Mouse (Mus musculus) hindbrain, embryonic 14.5 days (tissue): ENCODE results near the gene Cobl. TPM values are rescaled to one million over a fixed set of nuclear protein-coding genes. Genes with fewer than 3 reads are reported as not detected.
A peak's percentile ranks its signal among the peaks of the same experiment; 100 is the strongest.

Experiments
- ATAC-seq: fragments of 200-750 bp; cut with Nextera tagmentation; 2 replicates; pipeline ENCODE4 v1.8.0; 2017; ENCODE audit warnings: moderate number of reproducible peaks, mild to moderate bottlenecking, moderate TSS enrichment, moderate library complexity; ENCODE audit not compliant: low FRiP score
- DNase-seq: peaks from one replicate; pipeline ENCODE4 v3.0.0-alpha.2; 2015; ENCODE audit warnings: low spot score
- H3K27ac ChIP-seq: fragments of 300-500 bp; sonication (generic); 2 replicates; pipeline ENCODE4 v1.5.1; 2014; ENCODE audit warnings: mild to moderate bottlenecking, moderate library complexity
- H3K27me3 ChIP-seq: fragments of 300-500 bp; sonication (generic); 2 replicates; pipeline ENCODE4 v1.6.1; 2014; ENCODE audit warnings: mild to moderate bottlenecking, low read length, mixed read lengths; ENCODE audit not compliant: control insufficient read depth, insufficient read depth
- H3K36me3 ChIP-seq: fragments of 300-500 bp; sonication (generic); replicated peaks from 2 replicates; pipeline ENCODE4 v1.6.1; 2014; ENCODE audit not compliant: control insufficient read depth, insufficient read depth
- H3K4me1 ChIP-seq: fragments of 300-500 bp; sonication (generic); replicated peaks from 2 replicates; pipeline ENCODE4 v1.6.1; 2014; ENCODE audit warnings: antibody characterized with exemption, low read length, mixed read lengths; ENCODE audit not compliant: control insufficient read depth, insufficient read depth
- H3K4me2 ChIP-seq: fragments of 300-500 bp; sonication (generic); replicated peaks from 2 replicates; pipeline ENCODE4 v1.6.1; 2014; ENCODE audit warnings: mild to moderate bottlenecking, moderate library complexity
- H3K4me3 ChIP-seq: fragments of 300-500 bp; sonication (generic); replicated peaks from 2 replicates; pipeline ENCODE4 v1.5.1; 2014; ENCODE audit warnings: mild to moderate bottlenecking, low read length
- H3K9ac ChIP-seq: fragments of 300-500 bp; sonication (generic); 2 replicates; pipeline ENCODE4 v1.6.1; 2014
- H3K9me3 ChIP-seq: fragments of 300-500 bp; sonication (generic); 2 replicates; pipeline ENCODE4 v1.6.1; 2016; ENCODE audit warnings: low read length; ENCODE audit not compliant: control insufficient read depth
- WGBS: fragments of 180-500 bp; shearing (Covaris S2); extraction: QIAGEN DNeasy Blood & Tissue Kit; methylation state at CpG from one replicate; pipeline ENCODE4 v1.1.7; 2014; 5-methylcytosine and 5-hydroxymethylcytosine counted together
- polyA plus RNA-seq: library from polyadenylated mRNA; unstranded; fragments of >200 nt; fragmentation: Nextera tagmentation; extraction: Ambion mirVana; gene quantifications from 2 replicates; pipeline ENCODE4 v1.2.1, GENCODE M21; 2014

Cobl gene
- polyA plus RNA-seq, 1 experiment from 2014 or later = 15.3 TPM

DNA sequence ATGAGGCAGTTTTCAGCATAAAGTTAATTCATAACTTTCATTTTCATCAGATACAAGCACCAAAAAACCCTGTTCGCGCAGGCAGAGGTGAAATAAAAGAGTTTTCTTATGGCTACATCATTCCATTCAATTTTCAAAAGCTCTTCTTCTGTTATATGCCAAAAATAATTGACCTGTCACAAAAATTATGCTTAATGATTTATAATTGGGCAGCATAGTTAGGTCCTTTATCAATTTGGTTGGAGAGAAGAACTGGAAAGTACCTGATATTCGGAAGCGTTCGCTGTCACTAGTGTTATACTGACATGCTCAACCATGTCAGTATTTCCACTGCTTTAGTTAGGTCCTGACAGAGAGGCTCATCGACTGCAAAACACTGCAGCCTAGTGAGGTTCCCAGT, 191.0 kb downstream of the Cobl start:
- no peak overlapping the region for H3K27ac ChIP-seq
- DNase-seq = no peak
- no peaks in the 10 kb centered on the region for H3K36me3 ChIP-seq
- 93% methylated on average over 6 of the region's 6 CpGs for WGBS
- H3K27me3 ChIP-seq = no peaks in the 10 kb centered on the region
- no peak for ATAC-seq
- no peak overlapping the region for H3K9ac ChIP-seq
- no peak overlapping the region for H3K4me2 ChIP-seq
- no peaks in the 10 kb centered on the region for H3K9me3 ChIP-seq
- H3K4me1 ChIP-seq = no peaks in the 10 kb centered on the region
- H3K4me3 ChIP-seq = no peak overlapping the region

DNA sequence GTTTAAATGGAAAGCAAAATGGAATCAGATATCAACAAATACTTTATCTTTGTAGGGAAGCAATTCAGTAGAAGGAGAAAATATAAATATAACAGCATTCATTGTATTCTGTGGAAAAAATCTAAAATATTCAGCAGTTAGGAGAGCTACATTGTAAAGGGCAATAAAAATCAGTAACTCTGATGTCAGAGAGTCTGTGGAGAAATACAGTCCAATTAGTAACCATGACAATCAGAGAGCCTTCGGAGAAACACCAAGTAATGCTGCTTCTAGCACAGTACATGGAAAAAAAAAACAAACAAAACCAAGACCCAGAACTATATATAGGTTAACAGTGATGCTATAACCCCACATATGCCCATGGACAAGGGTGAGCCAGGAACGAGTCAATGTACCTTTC, 206.3 kb downstream of the Cobl start:
- Histone ChIP-seq H3K9ac (no peak overlapping the region), H3K4me1 (no peaks in the 10 kb centered on the region; the same call in 1 of the 2 replicates), H3K4me3 (no peak overlapping the region), H3K27ac (peak overlapping the region; percentile 6; the same call in 1 of the 2 replicates), H3K27me3 (no peaks in the 10 kb centered on the region), H3K36me3 (no peaks in the 10 kb centered on the region), H3K9me3 (no peaks in the 10 kb centered on the region), H3K4me2 (no peak overlapping the region)
- 53% methylated on average over 2 of the region's 2 CpGs for WGBS
- DNase-seq (peak; percentile 42), ATAC-seq (no peak)

GRCm38 (mm10) chr11:12257324-12258118, 207.2 kb downstream of the Cobl start:
- no peak overlapping the region for H3K4me2 ChIP-seq
- no peak for ATAC-seq
- H3K9me3 ChIP-seq = no peaks in the 10 kb centered on the region
- no peaks in the 10 kb centered on the region for H3K27me3 ChIP-seq
- H3K36me3 ChIP-seq = no peaks in the 10 kb centered on the region
- H3K4me1 ChIP-seq = no peaks in the 10 kb centered on the region; the same call in 1 of the 2 replicates
- H3K4me3 ChIP-seq = no peak overlapping the region
- no peak overlapping the region for H3K27ac ChIP-seq
- no peak overlapping the region for H3K9ac ChIP-seq
- 64% methylated on average over 5 of the region's 5 CpGs for WGBS
- DNase-seq = no peak

GRCm38 (mm10) chr11:12245327-12245915, 219.3 kb downstream of the Cobl start:
- no peak overlapping the region for H3K9ac ChIP-seq
- DNase-seq (no peak), ATAC-seq (no peak)
- H3K36me3 ChIP-seq = no peaks in the 10 kb centered on the region
- H3K4me2 ChIP-seq = no peak overlapping the region
- WGBS = 83% methylated on average over 4 of the region's 4 CpGs
- H3K4me1 ChIP-seq = no peaks in the 10 kb centered on the region
- no peaks in the 10 kb centered on the region for H3K27me3 ChIP-seq
- no peaks in the 10 kb centered on the region for H3K9me3 ChIP-seq
- H3K4me3 ChIP-seq = no peak overlapping the region
- no peak overlapping the region for H3K27ac ChIP-seq

DNA sequence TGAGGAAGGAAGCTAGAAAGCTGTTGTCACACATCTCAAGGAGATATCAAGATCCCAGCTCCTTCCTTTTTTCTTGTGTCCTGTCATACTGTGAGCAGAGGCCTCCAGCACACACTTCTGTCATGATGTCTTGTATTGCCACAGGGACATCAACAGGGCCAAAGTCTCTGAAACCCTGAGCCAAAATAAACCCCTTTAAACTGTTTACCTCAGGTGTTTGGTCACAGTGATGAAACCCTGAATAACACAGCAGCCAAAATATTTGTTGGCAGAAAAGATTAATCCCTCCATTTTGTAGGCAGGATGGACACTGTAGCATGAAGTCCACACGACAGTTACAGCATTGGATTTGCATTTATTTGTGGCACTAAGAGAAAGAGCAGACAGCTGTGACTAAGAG, 228.4 kb downstream of the Cobl start:
- DNase-seq = no peak
- ATAC-seq = no peak
- WGBS = 71% methylated on average over 1 of the region's 1 CpGs
- Histone ChIP-seq H3K9ac (no peak overlapping the region), H3K4me1 (no peaks in the 10 kb centered on the region), H3K9me3 (no peaks in the 10 kb centered on the region), H3K36me3 (peaks cover 8% of the 10 kb centered on the region), H3K4me2 (no peak overlapping the region), H3K27me3 (no peaks in the 10 kb centered on the region), H3K27ac (no peak overlapping the region), H3K4me3 (no peak overlapping the region)

DNA sequence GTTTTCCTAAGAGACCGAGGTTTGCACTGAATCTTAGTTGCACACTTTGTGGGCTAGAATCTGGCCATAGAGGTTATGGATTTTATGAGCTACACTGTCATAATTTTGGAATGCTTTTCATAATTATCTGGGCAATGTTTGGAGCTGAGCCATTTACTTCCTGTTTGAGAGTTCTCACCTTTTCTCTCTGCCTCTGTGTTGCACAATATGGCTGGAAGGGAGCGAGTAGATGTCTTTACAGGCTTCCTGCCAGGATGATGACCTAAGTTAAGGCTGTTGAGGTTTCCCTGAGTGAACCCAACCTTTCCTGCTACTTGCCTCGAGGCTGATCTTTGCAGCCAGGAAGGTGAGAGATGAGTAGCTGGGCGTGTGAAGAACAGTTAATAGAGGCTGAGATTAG, 229.9 kb downstream of the Cobl start:
- Histone ChIP-seq H3K4me3 (no peak overlapping the region), H3K4me1 (no peaks in the 10 kb centered on the region), H3K36me3 (peaks cover 8% of the 10 kb centered on the region), H3K9me3 (no peaks in the 10 kb centered on the region), H3K9ac (no peak overlapping the region), H3K4me2 (no peak overlapping the region), H3K27ac (no peak overlapping the region), H3K27me3 (no peaks in the 10 kb centered on the region)
- no peak for DNase-seq
- 84% methylated on average over 4 of the region's 4 CpGs for WGBS
- ATAC-seq = no peak

GRCm38 (mm10) chr11:12234126-12234525, 230.6 kb downstream of the Cobl start:
- H3K4me2 ChIP-seq = no peak overlapping the region
- no peak overlapping the region for H3K4me3 ChIP-seq
- 100% methylated on average over 1 of the region's 1 CpGs for WGBS
- no peak overlapping the region for H3K9ac ChIP-seq
- ATAC-seq = no peak
- DNase-seq = no peak
- H3K36me3 ChIP-seq = peaks cover 8% of the 10 kb centered on the region
- H3K27ac ChIP-seq = no peak overlapping the region
- no peaks in the 10 kb centered on the region for H3K27me3 ChIP-seq
- H3K9me3 ChIP-seq = no peaks in the 10 kb centered on the region
- no peaks in the 10 kb centered on the region for H3K4me1 ChIP-seq

- H3K4me1 ChIP-seq = no peaks in the 10 kb centered on the region
- DNase-seq = no peak
- H3K36me3 ChIP-seq = peaks cover 8% of the 10 kb centered on the region
- no peak overlapping the region for H3K4me3 ChIP-seq
- H3K9me3 ChIP-seq = no peaks in the 10 kb centered on the region
- no peak overlapping the region for H3K4me2 ChIP-seq
- no peak for ATAC-seq
- H3K9ac ChIP-seq = no peak overlapping the region
- 58% methylated on average over 3 of the region's 3 CpGs for WGBS
- no peak overlapping the region for H3K27ac ChIP-seq
- no peaks in the 10 kb centered on the region for H3K27me3 ChIP-seq
Observed at GRCm38 (mm10) chr11:12232743-12233125, 232.0 kb downstream of the Cobl start.

- Histone ChIP-seq H3K36me3 (peaks cover 2% of the 10 kb centered on the region; the same call in 1 of the 2 replicates), H3K9me3 (no peaks in the 10 kb centered on the region), H3K4me2 (no peak overlapping the region), H3K27ac (no peak overlapping the region), H3K4me3 (no peak overlapping the region), H3K4me1 (no peaks in the 10 kb centered on the region), H3K27me3 (no peaks in the 10 kb centered on the region), H3K9ac (no peak overlapping the region)
- 77% methylated on average over 10 of the region's 10 CpGs for WGBS
- ATAC-seq = peak; percentile 11; the same call in 1 of the 2 replicates
- DNase-seq = peak; percentile 61
Observed at GRCm38 (mm10) chr11:12232041-12232742, 232.6 kb downstream of the Cobl start.
